Mouse (Mus musculus): ENCODE data around the gene Lims1. TPM values are rescaled to one million over a fixed set of nuclear protein-coding genes. Genes with fewer than 3 reads are reported as not detected.
A peak's percentile ranks its signal among the peaks of the same experiment; 100 is the strongest.

Gene Lims1
- polyA plus RNA-seq (2015; fragmentation: Nextera tagmentation; extraction: Ambion mirVana) = 168 and 183 TPM in 2 replicates

- H3K9ac ChIP-seq = peak within 1 kb of the TSS; percentile 90
- no peaks in the 10 kb centered on the region for H3K36me3 ChIP-seq
- WGBS = under 1% methylated on average over 78 of the region's 86 CpGs
- peak within 1 kb of the TSS; percentile 95 for H3K27ac ChIP-seq
- H3K4me1 ChIP-seq (replicated peaks) = peaks cover 29% of the 10 kb centered on the region
- H3K27me3 ChIP-seq = no peaks in the 10 kb centered on the region
- peak; percentile 99 for ATAC-seq (replicated peaks; ENCODE audit: insufficient number of reproducible peaks, insufficient read depth, low FRiP score, low read depth)
- H3K9me3 ChIP-seq (replicated peaks) = no peaks in the 10 kb centered on the region
- H3K4me3 ChIP-seq = peak within 1 kb of the TSS; percentile 89
- peak within 1 kb of the TSS; percentile 62 for H3K4me2 ChIP-seq
Measured at GRCm38 (mm10) chr10:58323028-58323991, at the start of gene Lims1. Gene Lims1 (plus strand): TSS chr10:58323466.

DNA sequence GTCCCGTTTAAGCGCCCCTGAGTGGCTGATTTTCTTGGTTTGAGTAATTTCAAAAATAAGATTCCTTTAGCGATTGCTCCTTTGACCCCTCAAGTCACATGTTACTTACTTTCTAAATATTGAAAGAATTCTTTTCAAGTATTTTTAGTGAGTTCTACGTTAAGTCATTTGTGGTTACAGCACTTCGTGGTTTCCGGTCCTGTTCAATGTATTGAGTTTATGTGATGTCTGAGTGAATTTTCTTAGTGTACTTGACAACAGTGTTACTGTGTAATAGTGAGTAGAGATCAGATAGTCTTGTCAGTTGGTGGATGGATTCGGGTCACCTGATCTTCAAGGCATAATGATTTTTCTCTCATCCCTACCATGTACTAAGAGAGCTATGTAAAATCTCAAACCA lies 41.0 kb upstream of the Lims1 start:
- Histone ChIP-seq H3K36me3 (peaks cover 51% of the 10 kb centered on the region), H3K4me2 (no peak overlapping the region), H3K27ac (no peak overlapping the region), H3K4me1 (replicated peaks) (no peaks in the 10 kb centered on the region), H3K27me3 (no peaks in the 10 kb centered on the region), H3K9me3 (replicated peaks) (no peaks in the 10 kb centered on the region), H3K9ac (no peak overlapping the region), H3K4me3 (no peak overlapping the region)
- WGBS = 93% methylated on average over 7 of the region's 7 CpGs
- ATAC-seq (replicated peaks; ENCODE audit: insufficient number of reproducible peaks, insufficient read depth, low FRiP score, low read depth) = no peak

DNA sequence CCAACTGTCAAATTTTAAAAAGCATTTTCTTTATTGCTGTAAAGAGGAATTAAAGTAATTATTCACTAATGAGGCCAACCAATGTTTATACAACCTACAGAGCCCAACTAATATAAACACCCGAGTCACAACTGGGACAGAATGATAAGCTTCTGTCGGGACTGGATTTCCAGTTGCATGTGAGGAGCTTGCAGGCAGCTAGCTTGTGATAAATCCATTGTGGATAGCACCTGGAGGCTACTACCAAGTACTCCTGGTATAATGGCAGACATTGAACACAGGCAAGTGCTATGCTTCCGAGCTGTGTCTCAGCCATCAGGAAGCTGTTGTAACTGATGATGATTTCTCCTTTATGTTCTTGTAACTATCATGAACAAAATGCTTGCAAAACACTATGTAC lies 32.5 kb upstream of the Lims1 start:
- ATAC-seq (replicated peaks; ENCODE audit: insufficient number of reproducible peaks, insufficient read depth, low FRiP score, low read depth) = no peak
- H3K4me2 ChIP-seq = no peak overlapping the region
- 60% methylated on average over 3 of the region's 3 CpGs for WGBS
- no peak overlapping the region for H3K4me3 ChIP-seq
- H3K27ac ChIP-seq = no peak overlapping the region
- no peaks in the 10 kb centered on the region for H3K9me3 ChIP-seq (replicated peaks)
- no peak overlapping the region for H3K9ac ChIP-seq
- H3K4me1 ChIP-seq (replicated peaks) = no peaks in the 10 kb centered on the region
- H3K27me3 ChIP-seq = no peaks in the 10 kb centered on the region
- peaks cover 74% of the 10 kb centered on the region for H3K36me3 ChIP-seq

- no peak overlapping the region for H3K4me2 ChIP-seq
- H3K4me3 ChIP-seq = no peak overlapping the region
- H3K9me3 ChIP-seq (replicated peaks) = no peaks in the 10 kb centered on the region
- no peaks in the 10 kb centered on the region for H3K27me3 ChIP-seq
- H3K9ac ChIP-seq = no peak overlapping the region
- WGBS = 91% methylated on average over 3 of the region's 3 CpGs
- no peak overlapping the region for H3K27ac ChIP-seq
- H3K4me1 ChIP-seq (replicated peaks) = no peaks in the 10 kb centered on the region
- ATAC-seq (replicated peaks; ENCODE audit: insufficient number of reproducible peaks, insufficient read depth, low FRiP score, low read depth) = no peak
- peaks cover 80% of the 10 kb centered on the region for H3K36me3 ChIP-seq
Measured at GRCm38 (mm10) chr10:58294246-58294645, 29.0 kb upstream of the Lims1 start.

DNA sequence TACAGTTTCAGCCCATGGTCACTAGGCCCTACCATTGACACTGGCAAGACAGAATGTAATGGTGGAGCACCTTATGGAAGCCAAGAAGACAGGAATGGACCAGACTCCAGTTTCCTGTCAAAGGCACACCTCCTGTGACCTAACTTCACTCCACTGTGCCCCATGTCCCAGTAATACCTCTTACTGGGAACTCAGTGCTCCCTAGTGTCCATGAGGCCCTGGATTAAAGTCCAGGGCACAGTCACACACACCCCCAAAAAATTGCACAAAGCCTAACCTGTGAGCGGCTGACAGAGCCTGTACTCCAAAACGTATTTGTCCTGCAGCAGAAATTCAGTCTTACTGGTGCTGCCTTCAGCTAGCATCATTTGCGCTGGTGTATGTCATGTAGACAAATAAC lies 27.7 kb upstream of the Lims1 start:
- Histone ChIP-seq H3K4me2 (no peak overlapping the region), H3K9me3 (replicated peaks) (no peaks in the 10 kb centered on the region), H3K36me3 (peaks cover 83% of the 10 kb centered on the region), H3K4me1 (replicated peaks) (no peaks in the 10 kb centered on the region), H3K27me3 (no peaks in the 10 kb centered on the region), H3K27ac (no peak overlapping the region), H3K9ac (no peak overlapping the region), H3K4me3 (no peak overlapping the region)
- WGBS = 94% methylated on average over 3 of the region's 3 CpGs
- ATAC-seq (replicated peaks; ENCODE audit: insufficient number of reproducible peaks, insufficient read depth, low FRiP score, low read depth) = no peak

- no peaks in the 10 kb centered on the region for H3K9me3 ChIP-seq (replicated peaks)
- whole genome bisulfite sequencing = 89% methylated on average over 7 of the region's 7 CpGs
- no peak overlapping the region for H3K27ac ChIP-seq
- no peaks in the 10 kb centered on the region for H3K27me3 ChIP-seq
- ATAC-seq (replicated peaks; ENCODE audit: insufficient number of reproducible peaks, insufficient read depth, low FRiP score, low read depth) = no peak
- no peak overlapping the region for H3K4me3 ChIP-seq
- no peak overlapping the region for H3K9ac ChIP-seq
- H3K36me3 ChIP-seq = peaks cover 37% of the 10 kb centered on the region
- H3K4me1 ChIP-seq (replicated peaks) = no peaks in the 10 kb centered on the region
- no peak overlapping the region for H3K4me2 ChIP-seq
Measured at GRCm38 (mm10) chr10:58304996-58305395, 18.3 kb upstream of the Lims1 start.

DNA sequence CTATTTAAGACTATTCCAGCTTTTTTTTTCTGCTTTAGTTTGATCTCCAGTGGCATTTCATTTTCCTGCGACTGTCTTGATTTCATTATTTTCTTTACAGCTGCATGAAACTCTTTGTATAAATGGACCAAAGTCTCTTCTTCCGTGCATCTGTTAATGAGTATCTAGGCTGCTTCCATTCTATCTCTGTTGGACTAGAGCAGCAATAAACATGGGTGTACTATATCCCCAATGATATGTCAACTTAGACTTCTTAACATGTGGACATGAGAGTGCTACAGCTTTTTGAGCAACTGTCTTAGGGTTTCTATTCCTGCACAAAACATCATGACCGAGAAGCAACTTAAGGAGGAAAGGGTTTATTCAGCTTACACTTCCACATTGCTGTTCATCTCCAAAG lies 16.4 kb upstream of the Lims1 start:
- H3K4me3 ChIP-seq = no peak overlapping the region
- H3K27ac ChIP-seq = no peak overlapping the region
- no peak overlapping the region for H3K9ac ChIP-seq
- H3K4me2 ChIP-seq = no peak overlapping the region
- no peak for ATAC-seq (replicated peaks; ENCODE audit: insufficient number of reproducible peaks, insufficient read depth, low FRiP score, low read depth)
- 91% methylated on average over 3 of the region's 3 CpGs for WGBS
- H3K27me3 ChIP-seq = no peaks in the 10 kb centered on the region
- no peaks in the 10 kb centered on the region for H3K4me1 ChIP-seq (replicated peaks)
- H3K9me3 ChIP-seq (replicated peaks) = no peaks in the 10 kb centered on the region
- H3K36me3 ChIP-seq = peaks cover 26% of the 10 kb centered on the region

GRCm38 (mm10) chr10:58310791-58311190 lies 12.5 kb upstream of the Lims1 start:
- H3K4me1 ChIP-seq (replicated peaks) = no peaks in the 10 kb centered on the region
- H3K27me3 ChIP-seq = no peaks in the 10 kb centered on the region
- H3K9ac ChIP-seq = no peak overlapping the region
- H3K27ac ChIP-seq = no peak overlapping the region
- 0 out of 2 replicates have a peak, but pooled peaks cover 6% of the 10 kb centered on the region for H3K9me3 ChIP-seq (replicated peaks)
- H3K4me2 ChIP-seq = no peak overlapping the region
- WGBS = 58% methylated on average over 1 of the region's 1 CpGs
- no peak overlapping the region for H3K4me3 ChIP-seq
- peaks cover 20% of the 10 kb centered on the region for H3K36me3 ChIP-seq
- ATAC-seq (replicated peaks; ENCODE audit: insufficient number of reproducible peaks, insufficient read depth, low FRiP score, low read depth) = no peak

DNA sequence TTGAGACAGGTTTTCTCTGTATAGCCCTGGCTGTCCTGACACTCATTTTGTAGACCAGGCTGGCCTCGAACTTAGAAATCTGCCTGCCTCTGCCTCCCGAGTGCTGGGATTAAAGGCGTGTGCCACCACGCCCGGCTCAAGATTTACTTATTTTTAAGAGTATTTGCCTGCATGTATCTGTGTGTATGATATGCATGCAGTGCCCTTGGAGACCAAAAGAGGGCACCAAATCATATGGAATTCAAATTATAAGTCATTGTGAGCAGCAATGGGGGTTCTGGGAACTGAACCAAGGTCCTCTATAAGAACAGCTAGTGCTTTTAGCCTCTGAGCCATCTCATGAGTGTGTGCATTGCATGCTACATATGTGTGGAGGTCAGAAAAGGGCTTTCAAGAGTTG lies 10.4 kb upstream of the Lims1 start:
- H3K4me3 ChIP-seq = no peak overlapping the region
- no peak overlapping the region for H3K9ac ChIP-seq
- ATAC-seq (replicated peaks; ENCODE audit: insufficient number of reproducible peaks, insufficient read depth, low FRiP score, low read depth) = no peak
- WGBS = 96% methylated on average over 5 of the region's 5 CpGs
- no peaks in the 10 kb centered on the region for H3K4me1 ChIP-seq (replicated peaks)
- 0 out of 2 replicates have a peak, but pooled peaks cover 6% of the 10 kb centered on the region for H3K9me3 ChIP-seq (replicated peaks)
- peaks cover 14% of the 10 kb centered on the region for H3K36me3 ChIP-seq
- no peaks in the 10 kb centered on the region for H3K27me3 ChIP-seq
- H3K4me2 ChIP-seq = no peak overlapping the region
- no peak overlapping the region for H3K27ac ChIP-seq

GRCm38 (mm10) chr10:58320881-58321280 lies 2.4 kb upstream of the Lims1 start:
- 76% methylated on average over 3 of the region's 3 CpGs for WGBS
- H3K27me3 ChIP-seq = no peaks in the 10 kb centered on the region
- H3K4me2 ChIP-seq = no peak overlapping the region
- H3K36me3 ChIP-seq = no peaks in the 10 kb centered on the region
- H3K4me1 ChIP-seq (replicated peaks) = peaks cover 15% of the 10 kb centered on the region
- H3K9me3 ChIP-seq (replicated peaks) = no peaks in the 10 kb centered on the region
- H3K9ac ChIP-seq = no peak overlapping the region
- H3K27ac ChIP-seq = no peak overlapping the region
- H3K4me3 ChIP-seq = no peak overlapping the region
- no peak for ATAC-seq (replicated peaks; ENCODE audit: insufficient number of reproducible peaks, insufficient read depth, low FRiP score, low read depth)

GRCm38 (mm10) chr10:58322361-58323027 lies 772 bp upstream of the Lims1 start:
- 30% methylated on average over 6 of the region's 6 CpGs for WGBS

More at GRCm38 (mm10) chr10:58322361-58323027, 772 bp upstream of the Lims1 start:
- H3K9ac ChIP-seq = peak overlapping the region; percentile 30; the same call in 1 of the 2 replicates
- no peaks in the 10 kb centered on the region for H3K27me3 ChIP-seq
- H3K4me3 ChIP-seq = peak overlapping the region; percentile 89
- H3K36me3 ChIP-seq = no peaks in the 10 kb centered on the region
- H3K4me2 ChIP-seq = peak overlapping the region; percentile 61
- peak overlapping the region; percentile 95 for H3K27ac ChIP-seq
- peaks cover 29% of the 10 kb centered on the region for H3K4me1 ChIP-seq (replicated peaks)
- H3K9me3 ChIP-seq (replicated peaks) = no peaks in the 10 kb centered on the region
- ATAC-seq (replicated peaks; ENCODE audit: insufficient number of reproducible peaks, insufficient read depth, low FRiP score, low read depth) = no peak
